ENCODE assay signal across 17 mouse cellular contexts in the genomic region with DNA sequence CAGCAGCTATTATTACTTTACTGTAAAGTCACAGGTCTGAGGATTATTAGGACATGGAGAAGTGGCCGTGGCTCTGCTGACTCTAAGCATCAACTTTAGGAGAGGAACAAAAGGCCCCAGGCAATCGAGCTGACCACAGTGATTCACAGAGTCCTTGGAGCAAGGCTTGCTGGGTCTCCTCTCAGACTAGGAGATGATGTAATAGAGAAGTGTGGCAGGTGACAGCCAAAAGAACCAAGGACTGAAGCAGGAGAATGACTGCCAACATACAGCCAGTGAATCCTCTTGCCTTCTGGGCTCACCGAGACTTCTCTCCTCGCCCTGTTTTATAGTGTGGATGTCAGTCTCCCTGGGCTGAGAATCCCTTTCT.
DNase-seq lines count a peak whose midpoint lies in the region; TF ChIP-seq lines count a peak whose summit lies in the region.
"Had no signal": no experiment of that assay in that cellular context is flagged by ENCODE, and none has a peak within 500 bp of the region (broad histone marks: within the 10 kb centered on the region; RNA-seq: fewer than 3 reads in every experiment).

No protein-coding gene starts in this region.

- H3K4me3 ChIP-seq in kidney, adult 2 months (ENCODE audit: insufficient read depth, low read depth, low read length), result no peak overlapping the region
- H3K4me3 ChIP-seq: embryonic facial prominence, embryonic 13.5 days; forebrain, embryonic 12.5 days; heart, embryonic 12.5 days; hindbrain, embryonic 15.5 days had no signal

- no peaks in the 10 kb centered on the region for H3K36me3 ChIP-seq in kidney, adult 2 months (ENCODE audit: control insufficient read depth, insufficient read depth, low read length)
- H3K36me3 ChIP-seq: embryonic facial prominence, embryonic 13.5 days; forebrain, embryonic 12.5 days; G1E; heart, embryonic 12.5 days; hindbrain, embryonic 15.5 days had no signal

- no peak for TF ChIP-seq POLR2A in kidney, adult 2 months (IDR thresholded peaks at IDR 0.05; ENCODE audit: low read depth, low read length)

- WGBS in kidney, adult 2 months, result 72% methylated on average over 4 of the region's 4 CpGs

- no peaks in the 10 kb centered on the region for H3K27me3 ChIP-seq in kidney, adult 2 months (replicated peaks; ENCODE audit: control insufficient read depth, insufficient read depth, low read length)
- H3K27me3 ChIP-seq: embryonic facial prominence, embryonic 13.5 days; heart, embryonic 12.5 days; hindbrain, embryonic 15.5 days had no signal

- peak overlapping the region; percentile 46; the same call in 1 of the 2 replicates for H3K27ac ChIP-seq in kidney, adult 2 months (ENCODE audit: insufficient read depth, low read depth, low read length)
- H3K27ac ChIP-seq: embryonic facial prominence, embryonic 13.5 days; forebrain, embryonic 12.5 days; hindbrain, embryonic 15.5 days had no signal

- no peak for TF ChIP-seq CTCF in kidney, adult 2 months (conservative IDR thresholded peaks at IDR 0.05; ENCODE audit: insufficient read depth, insufficient read length, low read depth, low read length)

- no peak for DNase-seq in kidney, adult 2 months
- no peak for DNase-seq in kidney, postnatal 14 days
- peak; percentile 56 for DNase-seq in 3T3-L1 (ENCODE audit: low read depth, low spot score)
- DNase-seq in Muller cell, postnatal 12 days (ENCODE audit: inconsistent ontology term), result peak; percentile 29
- peak; percentile 10 for DNase-seq in adrenal gland, postnatal 25 days
- no peak for DNase-seq in layer of hippocampus, adult 9-11 months
- no peak for DNase-seq in urinary bladder, adult 18-20 months (ENCODE audit: low spot score in 2 of 2)
- DNase-seq: B cell, adult 2 months; cerebellum, adult 11-12 months; cerebellum, adult 9-10 months; cerebellum, postnatal 25 days; gastrocnemius, postnatal 14 days had no signal

- peaks cover 4% of the 10 kb centered on the region; the same call in 1 of the 2 replicates for H3K4me1 ChIP-seq in kidney, adult 2 months (ENCODE audit: control insufficient read depth, insufficient read depth, low read length)
- H3K4me1 ChIP-seq: forebrain, embryonic 12.5 days; hindbrain, embryonic 15.5 days had no signal

Comparison
In these comparisons a context has a peak if more than half of its experiments do, and no peak if none do; other contexts are left out.
1. DNase-seq: peak in 3T3-L1 (single experiment), Muller cell, postnatal 12 days (single experiment) and adrenal gland, postnatal 25 days (single experiment); none in kidney, adult 2 months (single experiment), kidney, postnatal 14 days (single experiment), layer of hippocampus, adult 9-11 months (single experiment) and urinary bladder, adult 18-20 months (0 of 2).